Mouse (Mus musculus) midbrain, embryonic 10.5 days (tissue): ENCODE data around the gene Hddc2. TPM values are rescaled to one million over a fixed set of nuclear protein-coding genes. Genes with fewer than 3 reads are reported as not detected.

Experiments used
- polyA plus RNA-seq: library from polyadenylated mRNA; unstranded; fragments of >200 nt; fragmentation: Nextera tagmentation; extraction: Ambion mirVana; gene quantifications from 2 replicates; pipeline ENCODE4 v1.2.1, GENCODE M21; 2016

The Hddc2 gene
- polyA plus RNA-seq, 1 experiment from 2014 or later: 86.1 TPM

Other genes with a start within 250 kb of the Hddc2 start
- 31.2 and 33.3 TPM in 2 replicates for gene Tpd52l1, start 132.6 kb downstream of the Hddc2 start, polyA plus RNA-seq